Mouse (Mus musculus) heart, embryonic 16.5 days (tissue): ENCODE data around the gene Gm20838. TPM values are rescaled to one million over a fixed set of nuclear protein-coding genes. Genes with fewer than 3 reads are reported as not detected.
"Not testable (repeated sequence)": the region's sequence is repeated elsewhere in the genome, so short reads cannot be mapped to it uniquely, and the experiment has no call there.

Source experiments
- ATAC-seq: fragments of 200-750 bp; cut with Nextera tagmentation; replicated peaks from 2 replicates; pipeline ENCODE4 v1.8.0; 2017; ENCODE audit warnings: moderate number of reproducible peaks; ENCODE audit not compliant: insufficient read depth, low FRiP score; ENCODE audit errors: extremely low read depth
- H3K27ac ChIP-seq: fragments of 300-500 bp; sonication (generic); 2 replicates; pipeline ENCODE4 v1.5.1; 2014; ENCODE audit warnings: mild to moderate bottlenecking, low read length, control low read depth, moderate library complexity
- H3K27me3 ChIP-seq: fragments of 300-500 bp; sonication (generic); 2 replicates; pipeline ENCODE4 v1.6.1; 2014; ENCODE audit warnings: low read length, mixed read lengths; ENCODE audit not compliant: control insufficient read depth, insufficient read depth
- H3K36me3 ChIP-seq: fragments of 300-500 bp; sonication (generic); 2 replicates; pipeline ENCODE4 v1.6.1; 2014; ENCODE audit not compliant: control insufficient read depth, insufficient read depth
- H3K4me1 ChIP-seq: fragments of 300-500 bp; sonication (generic); 2 replicates; pipeline ENCODE4 v1.6.1; 2014; ENCODE audit warnings: low read length, mixed read lengths; ENCODE audit not compliant: control insufficient read depth, insufficient read depth
- H3K4me2 ChIP-seq: fragments of 300-500 bp; sonication (generic); 2 replicates; pipeline ENCODE4 v1.6.1; 2014; ENCODE audit warnings: low read depth, mild to moderate bottlenecking, control low read depth, low read length
- H3K4me3 ChIP-seq: fragments of 300-500 bp; sonication (generic); 2 replicates; pipeline ENCODE4 v1.5.1; 2014; ENCODE audit warnings: mild to moderate bottlenecking, control low read depth, low read length
- H3K9ac ChIP-seq: fragments of 300-500 bp; sonication (generic); 2 replicates; pipeline ENCODE4 v1.6.1; 2014; ENCODE audit warnings: low read length, control low read depth
- H3K9me3 ChIP-seq: fragments of 300-500 bp; sonication (generic); replicated peaks from 2 replicates; pipeline ENCODE4 v1.6.1; 2016; ENCODE audit warnings: low read length; ENCODE audit not compliant: control insufficient read depth
- WGBS: fragments of 180-500 bp; shearing (Covaris S2); extraction: QIAGEN DNeasy Blood & Tissue Kit; methylation state at CpG from one replicate; pipeline ENCODE4 v1.1.7; 2014; 5-methylcytosine and 5-hydroxymethylcytosine counted together
- polyA plus RNA-seq: library from polyadenylated mRNA; unstranded; fragments of >200 nt; fragmentation: Nextera tagmentation; extraction: Ambion mirVana; gene quantifications from 2 replicates; pipeline ENCODE4 v1.2.1, GENCODE M21; 2015

The Gm20838 gene
- polyA plus RNA-seq: not detected in 2 replicates

- H3K4me2 ChIP-seq, H3K4me1 ChIP-seq, ATAC-seq, H3K9ac ChIP-seq, H3K36me3 ChIP-seq, H3K9me3 ChIP-seq, H3K4me3 ChIP-seq, H3K27ac ChIP-seq, H3K27me3 ChIP-seq: not testable (repeated sequence)
- no CpG with 5 or more reads among the region's 8 CpGs for WGBS
Measured at GRCm38 (mm10) chrY:33543064-33543463, at the start of gene Gm20838. TSS of gene Gm20838 (minus strand) at chrY:33543164.
